Mouse (Mus musculus) thymus, adult 2 months (tissue): ENCODE results near the gene Senp6.

Experiments
- CTCF ChIP-seq: fragments of 200-500 bp; IDR thresholded peaks from 2 replicates; pipeline ENCODE4 v1.5.1; 2012; ENCODE audit warnings: mild to moderate bottlenecking, control low read depth, low read length, moderate library complexity, borderline replicate concordance; ENCODE audit not compliant: control insufficient read depth, poor library complexity, insufficient read depth; ENCODE audit errors: extremely low read depth
- POLR2A ChIP-seq: fragments of 200-500 bp; IDR thresholded peaks from 2 replicates; pipeline ENCODE4 v1.6.1; 2012; ENCODE audit warnings: mild to moderate bottlenecking, low read length, control low read depth, moderate library complexity; ENCODE audit not compliant: control insufficient read depth, poor library complexity, insufficient read depth; ENCODE audit errors: extremely low read depth

GRCm38 (mm10) chr9:80169551-80169950, 102.8 kb downstream of the Senp6 start:
- no peak for TF ChIP-seq CTCF
- TF ChIP-seq POLR2A, result no peak
